ENCODE assay signal across 20 mouse cellular contexts in genomic region chr4:56842501-56842900, GRCm38 (mm10). TPM values are rescaled to one million over a fixed set of nuclear protein-coding genes. Genes with fewer than 3 reads are reported as not detected.
DNase-seq lines count a peak whose midpoint lies in the region; ATAC-seq and TF ChIP-seq lines count a peak whose summit lies in the region.
"Had no signal": no experiment of that assay in that cellular context is flagged by ENCODE, and none has a peak within 500 bp of the region (broad histone marks: within the 10 kb centered on the region; RNA-seq: fewer than 3 reads in every experiment).

No protein-coding gene starts in this region.

- H3K4me1 ChIP-seq in heart, embryonic 11.5 days (ENCODE audit: control insufficient read depth, insufficient read depth, low read length) = peaks cover 3% of the 10 kb centered on the region; the same call in 1 of the 2 replicates
- no peaks in the 10 kb centered on the region for H3K4me1 ChIP-seq in heart, embryonic 15.5 days (replicated peaks)
- H3K4me1 ChIP-seq in heart, adult 2 months (ENCODE audit: control insufficient read depth, insufficient read depth, low read length) = no peaks in the 10 kb centered on the region
- peaks cover 2% of the 10 kb centered on the region; the same call in 1 of the 2 replicates for H3K4me1 ChIP-seq in liver, adult 2 months (ENCODE audit: control insufficient read depth, insufficient read depth, low read length)
- H3K4me1 ChIP-seq: embryonic facial prominence, embryonic 13.5 days; hindbrain, embryonic 12.5 days had no signal

- peak overlapping the region; percentile 24; the same call in 1 of the 2 replicates for H3K27ac ChIP-seq in heart, embryonic 11.5 days (ENCODE audit: low read depth, low read length)
- peak overlapping the region; percentile 48 for H3K27ac ChIP-seq in heart, embryonic 15.5 days
- no peak overlapping the region for H3K27ac ChIP-seq in heart, adult 2 months
- H3K27ac ChIP-seq in liver, adult 2 months (replicated peaks; ENCODE audit: insufficient read depth, low read depth, low read length) = peak overlapping the region; percentile 55
- H3K27ac ChIP-seq: embryonic facial prominence, embryonic 13.5 days; forebrain, embryonic 12.5 days; hindbrain, embryonic 12.5 days had no signal

- no peak for TF ChIP-seq EP300 in heart, adult 2 months (IDR thresholded peaks at IDR 0.05; ENCODE audit: insufficient read depth, low read depth, low read length)

- 75% methylated on average over 7 of the region's 7 CpGs for WGBS in heart, embryonic 11.5 days (ENCODE audit: insufficient replicate concordance)
- 62% methylated on average over 7 of the region's 7 CpGs for WGBS in heart, embryonic 15.5 days
- 45% methylated on average over 7 of the region's 7 CpGs for WGBS in heart, adult 2 months
- WGBS in liver, adult 2 months = 82% methylated on average over 7 of the region's 7 CpGs

- H3K79me2 ChIP-seq in heart, adult 2 months (replicated peaks; ENCODE audit: control insufficient read depth, insufficient read depth, low read length) = no peaks in the 10 kb centered on the region
- no peaks in the 10 kb centered on the region for H3K79me2 ChIP-seq in liver, adult 2 months (ENCODE audit: control insufficient read depth, insufficient read depth, low read length)

- no peak for DNase-seq in heart, adult 18-20 months
- no peak for DNase-seq in heart, adult 2 months
- no peak for DNase-seq in liver, adult 2 months (ENCODE audit: extremely low read depth, low read depth, low spot score)
- DNase-seq in liver = no peak
- peak; percentile 84 for DNase-seq in A20 (ENCODE audit: low read depth, low spot score)
- no peak for DNase-seq in urinary bladder, postnatal 36 days (ENCODE audit: low spot score in 2 of 2)
- DNase-seq: adrenal gland, adult 2 months; adrenal gland, postnatal 25 days; cerebellum, adult 18-20 months; cerebellum, adult 9-11 months; cerebellum, postnatal 36 days; gastrocnemius, postnatal 10 days had no signal

- H3K4me3 ChIP-seq in heart, embryonic 11.5 days (ENCODE audit: low read depth, low read length) = no peak overlapping the region
- no peak overlapping the region for H3K4me3 ChIP-seq in heart, embryonic 15.5 days
- H3K4me3 ChIP-seq in heart, adult 2 months = no peak overlapping the region
- H3K4me3 ChIP-seq in liver, adult 2 months (ENCODE audit: insufficient read depth, low read depth, low read length) = no peak overlapping the region
- H3K4me3 ChIP-seq: embryonic facial prominence, embryonic 13.5 days; forebrain, embryonic 12.5 days; hindbrain, embryonic 12.5 days had no signal

- no peaks in the 10 kb centered on the region for H3K27me3 ChIP-seq in heart, embryonic 11.5 days (ENCODE audit: control insufficient read depth, insufficient read depth, low read length)
- H3K27me3 ChIP-seq in heart, embryonic 15.5 days = no peaks in the 10 kb centered on the region
- H3K27me3 ChIP-seq in heart, adult 2 months (ENCODE audit: control insufficient read depth, insufficient read depth, low read length) = no peaks in the 10 kb centered on the region
- no peaks in the 10 kb centered on the region for H3K27me3 ChIP-seq in liver, adult 2 months (ENCODE audit: control insufficient read depth, insufficient read depth, low read length)
- H3K27me3 ChIP-seq: embryonic facial prominence, embryonic 13.5 days; forebrain, embryonic 12.5 days; hindbrain, embryonic 12.5 days had no signal

- H3K9ac ChIP-seq in heart, embryonic 11.5 days (ENCODE audit: low read depth, low read length) = no peak overlapping the region
- no peak overlapping the region for H3K9ac ChIP-seq in heart, embryonic 15.5 days
- H3K9ac ChIP-seq in heart, adult 2 months (ENCODE audit: low read depth, low read length) = no peak overlapping the region
- no peak overlapping the region for H3K9ac ChIP-seq in liver, adult 2 months (ENCODE audit: low read depth, low read length)
- H3K9ac ChIP-seq: embryonic facial prominence, embryonic 13.5 days; forebrain, embryonic 12.5 days; hindbrain, embryonic 12.5 days had no signal

- no peak for TF ChIP-seq POLR2A in heart, adult 2 months (IDR thresholded peaks at IDR 0.05; ENCODE audit: insufficient read depth, low read depth, low read length)
- TF ChIP-seq POLR2A in liver, adult 2 months (IDR thresholded peaks at IDR 0.05; ENCODE audit: extremely low read depth, insufficient read depth, low read length) = no peak

- H3K36me3 ChIP-seq in heart, embryonic 11.5 days (ENCODE audit: control insufficient read depth, insufficient read depth, low read length) = peaks cover 4% of the 10 kb centered on the region; the same call in 1 of the 2 replicates
- peaks cover 21% of the 10 kb centered on the region for H3K36me3 ChIP-seq in heart, embryonic 15.5 days
- H3K36me3 ChIP-seq in heart, adult 2 months (ENCODE audit: control insufficient read depth, insufficient read depth, low read length) = no peaks in the 10 kb centered on the region; the same call in 1 of the 2 replicates
- H3K36me3 ChIP-seq in liver, adult 2 months (ENCODE audit: control insufficient read depth, insufficient read depth, low read length) = no peaks in the 10 kb centered on the region

- H3K9me3 ChIP-seq in heart, embryonic 11.5 days (replicated peaks; ENCODE audit: control insufficient read depth, low read length) = no peaks in the 10 kb centered on the region
- no peaks in the 10 kb centered on the region for H3K9me3 ChIP-seq in heart, embryonic 15.5 days (replicated peaks)
- H3K9me3 ChIP-seq: embryonic facial prominence, embryonic 13.5 days; hindbrain, embryonic 12.5 days had no signal

- intact Hi-C loops in heart, adult 2 months (cut with DNase I) = no loop called here

- TF ChIP-seq CTCF in heart, adult 2 months (IDR thresholded peaks at IDR 0.05) = no peak
- TF ChIP-seq CTCF in liver, adult 2 months (IDR thresholded peaks at IDR 0.05; ENCODE audit: low read depth, low read length) = no peak

- no peak for ATAC-seq in heart, embryonic 11.5 days (replicated peaks; ENCODE audit: insufficient number of reproducible peaks, low FRiP score, low TSS enrichment)
- no peak for ATAC-seq in heart, embryonic 15.5 days (replicated peaks; ENCODE audit: insufficient number of reproducible peaks, insufficient read depth, low FRiP score, low read depth)
- ATAC-seq: forebrain, embryonic 16.5 days; hindbrain, embryonic 16.5 days; inflammation-experienced regulatory T-cells, adult 6 months had no signal

- H3K4me2 ChIP-seq in heart, embryonic 11.5 days = no peak overlapping the region
- no peak overlapping the region for H3K4me2 ChIP-seq in heart, embryonic 15.5 days
- H3K4me2 ChIP-seq: embryonic facial prominence, embryonic 13.5 days; forebrain, embryonic 12.5 days; hindbrain, embryonic 12.5 days had no signal

RNA-seq across cellular contexts. Expression of gene Ctnnal1, which starts 22.5 kb away (rescaled TPM):
- 16.5 and 19.1 TPM in 2 replicates for polyA plus RNA-seq in heart, embryonic 11.5 days (2014; fragmentation: Nextera tagmentation; extraction: Ambion mirVana)
- 10 to 100 TPM; 24.8 to 37.8 TPM for total RNA-seq in heart, adult 18-20 months (2021)
- polyA plus RNA-seq in heart, embryonic 15.5 days (2015; fragmentation: Nextera tagmentation; extraction: Ambion mirVana) = 22.2 and 25.7 TPM in 2 replicates
- total RNA-seq in heart, adult 2 months (2021) = 10 to 100 TPM; 30.8 to 31.9 TPM
- 6.5 and 12.7 TPM in 2 replicates for polyA plus RNA-seq in heart, adult 2 months (2012; rRNA removed)
- total RNA-seq in liver, adult 2 months (2014; rRNA removed) = 3.4 and 3.9 TPM in 2 replicates
- 0.83 and 1.5 TPM in 2 replicates for polyA plus RNA-seq in liver, adult 2 months (2012; rRNA removed)

RNA-seq across cellular contexts. Expression of gene Fam206a, which starts 40.4 kb away (rescaled TPM):
- polyA plus RNA-seq in heart, embryonic 11.5 days (2014; fragmentation: Nextera tagmentation; extraction: Ambion mirVana) = 15.2 and 16.7 TPM in 2 replicates
- 1 to 10 TPM; 1.8 to 1.9 TPM for total RNA-seq in heart, adult 18-20 months (2021)
- polyA plus RNA-seq in heart, embryonic 15.5 days (2015; fragmentation: Nextera tagmentation; extraction: Ambion mirVana) = 7.4 and 11.3 TPM in 2 replicates
- total RNA-seq in heart, adult 2 months (2021) = 1 to 10 TPM; 2.0 to 2.2 TPM
- polyA plus RNA-seq in heart, adult 2 months (2012; rRNA removed) = 1.9 TPM in 2 replicates
- total RNA-seq in liver, adult 2 months (2014; rRNA removed) = 0.81 and 0.92 TPM in 2 replicates
- polyA plus RNA-seq in liver, adult 2 months (2012; rRNA removed) = 0.95 and 1.1 TPM in 2 replicates

RNA-seq across cellular contexts. Expression of gene Elp1, which starts 40.4 kb away (rescaled TPM):
- polyA plus RNA-seq in heart, embryonic 11.5 days (2014; fragmentation: Nextera tagmentation; extraction: Ambion mirVana) = 38.0 and 53.0 TPM in 2 replicates
- 10 to 100 TPM; 19.7 to 22.1 TPM for total RNA-seq in heart, adult 18-20 months (2021)
- 21.8 and 29.5 TPM in 2 replicates for polyA plus RNA-seq in heart, embryonic 15.5 days (2015; fragmentation: Nextera tagmentation; extraction: Ambion mirVana)
- total RNA-seq in heart, adult 2 months (2021) = 10 to 100 TPM; 17.0 to 19.8 TPM
- polyA plus RNA-seq in heart, adult 2 months (2012; rRNA removed) = 13.7 and 20.8 TPM in 2 replicates
- 8.1 and 9.4 TPM in 2 replicates for total RNA-seq in liver, adult 2 months (2014; rRNA removed)
- 3.8 and 6.4 TPM in 2 replicates for polyA plus RNA-seq in liver, adult 2 months (2012; rRNA removed)
